Mouse (Mus musculus): ENCODE measurements at regions not wholly inside any gene's neighbourhood (a gene's known extent, or its start where the extent isn't known, plus 50 kb on each side); places are given as distances from the start of the nearest gene placed in this dataset.

GRCm38 (mm10) chr2:107713706-107714105 lies 423.3 kb downstream of the Kcna4 start:
- no peak for DNase-seq (ENCODE audit: low spot score)

- peak; percentile 34 for DNase-seq (ENCODE audit: low spot score)
Observed at GRCm38 (mm10) chr2:107729469-107729868, 439.0 kb downstream of the Kcna4 start.

- DNase-seq (ENCODE audit: low spot score) = no peak
Observed at GRCm38 (mm10) chr2:107734291-107734690, 443.9 kb downstream of the Kcna4 start.

- no peak for DNase-seq (ENCODE audit: low spot score)
Observed at GRCm38 (mm10) chr2:107734703-107735102, 444.3 kb downstream of the Kcna4 start.
